Mouse (Mus musculus): ENCODE measurements around the gene Ak6.

DNA sequence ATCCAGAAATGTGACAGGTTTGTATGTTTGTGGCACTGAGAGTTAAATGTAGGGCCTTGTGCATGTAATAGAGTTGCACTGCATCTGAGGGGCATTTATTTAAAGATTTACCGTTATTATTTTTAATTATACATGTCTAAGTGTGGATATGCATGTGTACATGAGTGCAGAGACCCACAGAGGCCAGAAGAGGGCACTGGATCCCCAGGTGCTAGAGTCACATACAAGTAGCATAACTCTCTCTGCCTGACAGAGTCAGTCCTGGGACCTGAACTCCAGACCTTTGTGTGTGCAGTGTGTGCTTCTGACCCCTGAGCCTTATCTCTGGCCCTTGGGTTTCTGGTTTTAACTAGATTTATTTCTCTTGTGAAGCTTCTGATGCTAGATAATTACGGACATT is 33.6 kb downstream of the Ak6 start:
- TF ChIP-seq CTCF (IDR thresholded peaks at IDR 0.05; ENCODE audit: borderline replicate concordance, insufficient read depth, low read depth, low read length) (no peak), POLR2A (IDR thresholded peaks at IDR 0.05; ENCODE audit: borderline replicate concordance, insufficient read depth, low read length) (no peak)
